10 mouse cellular contexts compared by ENCODE assay signal in the genomic region with DNA sequence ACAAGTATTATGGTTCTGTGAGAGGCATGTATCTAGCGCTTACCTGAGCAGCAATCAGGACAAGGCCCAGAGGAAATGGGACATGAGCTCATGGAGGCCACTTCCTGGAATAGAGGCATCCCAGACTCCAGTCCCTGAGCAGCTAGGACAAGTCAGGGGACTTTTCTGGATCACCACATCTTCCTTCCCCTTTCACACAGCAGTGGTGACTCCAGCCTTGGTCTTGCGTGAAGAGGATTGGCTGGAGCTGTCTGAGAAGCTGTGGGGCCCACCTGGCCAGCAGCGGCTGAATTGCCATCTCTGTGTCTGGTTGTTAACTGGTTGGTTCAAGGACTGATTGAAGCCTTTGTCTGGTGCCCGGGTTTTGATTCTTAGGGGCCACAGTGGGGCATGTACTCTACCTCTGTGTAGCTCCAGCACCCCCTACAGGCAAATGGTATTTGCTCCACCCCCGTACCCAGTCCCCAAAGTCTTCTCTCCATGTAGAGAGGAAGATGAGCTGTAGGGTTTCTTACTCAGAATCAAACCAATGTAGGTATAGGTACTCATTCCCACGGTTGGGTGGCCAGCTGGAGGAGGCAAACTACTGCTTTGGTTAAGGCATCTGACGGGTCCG. TPM values are rescaled to one million over a fixed set of nuclear protein-coding genes. Genes with fewer than 3 reads are reported as not detected.
A peak's percentile ranks its signal among the peaks of the same experiment; 100 is the strongest.
DNase-seq lines count a peak whose midpoint lies in the region; ATAC-seq and TF ChIP-seq lines count a peak whose summit lies in the region.
"Had no signal": no experiment of that assay in that cellular context is flagged by ENCODE, and none has a peak within 500 bp of the region (broad histone marks: within the 10 kb centered on the region; RNA-seq: fewer than 3 reads in every experiment).

No protein-coding gene starts in this region.

- H3K36me3 ChIP-seq in hindbrain, embryonic 14.5 days (replicated peaks; ENCODE audit: control insufficient read depth, insufficient read depth) = no peaks in the 10 kb centered on the region
- H3K36me3 ChIP-seq: forebrain, embryonic 10.5 days; midbrain, embryonic 13.5 days had no signal

- H3K4me2 ChIP-seq in hindbrain, embryonic 14.5 days (replicated peaks) = no peak overlapping the region
- H3K4me2 ChIP-seq: midbrain, embryonic 13.5 days had no signal

- H3K27me3 ChIP-seq in cerebellum, adult 2 months (ENCODE audit: control insufficient read depth, insufficient read depth, low read length) = no peaks in the 10 kb centered on the region
- H3K27me3 ChIP-seq in hindbrain, embryonic 14.5 days (ENCODE audit: control insufficient read depth, insufficient read depth, low read length) = no peaks in the 10 kb centered on the region
- H3K27me3 ChIP-seq: midbrain, embryonic 13.5 days had no signal

- no peak overlapping the region for H3K4me3 ChIP-seq in cerebellum, adult 2 months (replicated peaks; ENCODE audit: insufficient read depth, low read depth, low read length)
- no peak overlapping the region for H3K4me3 ChIP-seq in hindbrain, embryonic 14.5 days (replicated peaks; ENCODE audit: low read length)
- H3K4me3 ChIP-seq: forebrain, embryonic 10.5 days; midbrain, embryonic 13.5 days had no signal

- no peaks in the 10 kb centered on the region for H3K9me3 ChIP-seq in hindbrain, embryonic 14.5 days (ENCODE audit: control insufficient read depth, low read length)
- H3K9me3 ChIP-seq: forebrain, embryonic 10.5 days; midbrain, embryonic 13.5 days had no signal

- no peaks in the 10 kb centered on the region for H3K4me1 ChIP-seq in cerebellum, adult 2 months (ENCODE audit: control insufficient read depth, insufficient read depth, low read length)
- H3K4me1 ChIP-seq in hindbrain, embryonic 14.5 days (replicated peaks; ENCODE audit: control insufficient read depth, insufficient read depth, low read length) = no peaks in the 10 kb centered on the region
- H3K4me1 ChIP-seq: midbrain, embryonic 13.5 days had no signal

- peak; percentile 72 for DNase-seq in heart, adult 11 months
- DNase-seq in heart, adult 9 months (ENCODE audit: low spot score in 2 of 2) = no peak
- DNase-seq in spleen, postnatal 36 days (ENCODE audit: low spot score in 2 of 2) = peak; percentile 46 to 54
- DNase-seq in cerebellum, adult 2 months = no peak
- DNase-seq in hindbrain, embryonic 14.5 days (ENCODE audit: low spot score) = no peak
- no peak for DNase-seq in cerebellum, postnatal 14 days

- TF ChIP-seq POLR2A in cerebellum, adult 2 months (IDR thresholded peaks at IDR 0.05; ENCODE audit: borderline replicate concordance, insufficient read depth, low read length) = no peak

- 73% methylated on average over 8 of the region's 8 CpGs for WGBS in cerebellum, adult 2 months
- WGBS in hindbrain, embryonic 14.5 days = 82% methylated on average over 8 of the region's 8 CpGs

- no peak overlapping the region for H3K9ac ChIP-seq in hindbrain, embryonic 14.5 days
- H3K9ac ChIP-seq: midbrain, embryonic 13.5 days had no signal

- ATAC-seq in CD4-positive, CD25-positive, alpha-beta regulatory T cell, adult 4 months = peak; percentile 72
- ATAC-seq in granulocyte monocyte progenitor cell, adult 5-6 weeks (replicated peaks; ENCODE audit: poor library complexity, severe bottlenecking) = peak; percentile 75
- ATAC-seq in hindbrain, embryonic 14.5 days (ENCODE audit: low FRiP score) = no peak
- ATAC-seq: midbrain, embryonic 13.5 days had no signal

- no peak overlapping the region for H3K27ac ChIP-seq in cerebellum, adult 2 months (ENCODE audit: insufficient read depth, low read length)
- H3K27ac ChIP-seq in hindbrain, embryonic 14.5 days = no peak overlapping the region
- H3K27ac ChIP-seq: forebrain, embryonic 10.5 days; midbrain, embryonic 13.5 days had no signal

- no peak for TF ChIP-seq CTCF in cerebellum, adult 2 months (IDR thresholded peaks at IDR 0.05; ENCODE audit: borderline replicate concordance, insufficient read depth, low read depth, low read length)

RNA-seq across cellular contexts. Expression of gene Zfp831, which starts 15.0 kb away (rescaled TPM):
- 1 to 10 TPM; 9.2 to 9.6 TPM for polyA plus RNA-seq in CD4-positive, CD25-positive, alpha-beta regulatory T cell, adult 4 months (2017; shearing (Covaris generic))
- 1.1 TPM in 2 replicates for total RNA-seq in granulocyte monocyte progenitor cell, adult 5-6 weeks (2014; fragmentation: Nextera tagmentation)
- total RNA-seq in granulocyte monocyte progenitor cell, adult 5-6 weeks (2017) = 0.15 and 0.26 TPM in 2 replicates
- polyA plus RNA-seq in cerebellum, adult 2 months (2012; rRNA removed) = 0.17 and 0.20 TPM in 2 replicates
- polyA plus RNA-seq in hindbrain, embryonic 14.5 days (2014; fragmentation: Nextera tagmentation; extraction: Ambion mirVana) = not detected in 2 replicates

Comparison
In these comparisons a context has a peak if more than half of its experiments do, and no peak if none do; other contexts are left out.
1. DNase-seq: peak in heart, adult 11 months (single experiment) and spleen, postnatal 36 days (2 of 2); none in heart, adult 9 months (0 of 2), cerebellum, adult 2 months (0 of 2), hindbrain, embryonic 14.5 days (single experiment) and cerebellum, postnatal 14 days (0 of 2).